Mouse (Mus musculus) erythroblast, embryonic 14.5 days (primary cell): Measurements from ENCODE around the gene Pdap1.
"Not testable (repeated sequence)": the region's sequence is repeated elsewhere in the genome, so short reads cannot be mapped to it uniquely, and the experiment has no call there.

Source experiments
- GATA1 ChIP-seq: IDR thresholded peaks from 2 replicates; pipeline ENCODE4 v1.6.1; 2012; ENCODE audit warnings: low read length, inconsistent platforms, mixed read lengths
- TAL1 ChIP-seq: IDR thresholded peaks from 3 replicates; pipeline ENCODE4 v1.6.1; 2012; ENCODE audit warnings: low read length, inconsistent platforms, mixed read lengths

GRCm38 (mm10) chr5:145083201-145083600, 56.8 kb downstream of the Pdap1 start:
- TF ChIP-seq GATA1, TAL1: not testable (repeated sequence)
